Mouse (Mus musculus): Measurements from ENCODE around the gene Nmrk2.
"Not testable (repeated sequence)": the region's sequence is repeated elsewhere in the genome, so short reads cannot be mapped to it uniquely, and the experiment has no call there.

The Nmrk2 gene

GRCm38 (mm10) chr10:81189821-81190220, 12.0 kb downstream of the Nmrk2 start:
- no peak for ATAC-seq (ENCODE audit: insufficient number of reproducible peaks, low FRiP score, low TSS enrichment)

GRCm38 (mm10) chr10:81187161-81187560, 14.7 kb downstream of the Nmrk2 start:
- ATAC-seq (ENCODE audit: insufficient number of reproducible peaks, low FRiP score, low TSS enrichment) = no peak

GRCm38 (mm10) chr10:81184765-81185164, 17.1 kb downstream of the Nmrk2 start:
- ATAC-seq (ENCODE audit: insufficient number of reproducible peaks, low FRiP score, low TSS enrichment) = no peak

GRCm38 (mm10) chr10:81183805-81184204, 18.0 kb downstream of the Nmrk2 start, which contains the start of gene 4930442H23Rik:
TSS of gene 4930442H23Rik (minus strand) at chr10:81183849.
- no peak for ATAC-seq (ENCODE audit: insufficient number of reproducible peaks, low FRiP score, low TSS enrichment)

GRCm38 (mm10) chr10:81182336-81183333, 19.2 kb downstream of the Nmrk2 start, which contains the start of gene Dapk3:
TSS of gene Dapk3 (plus strand) at chr10:81183005.
- ATAC-seq (ENCODE audit: insufficient number of reproducible peaks, low FRiP score, low TSS enrichment) = peak; percentile 87

- not testable (repeated sequence) for ATAC-seq (ENCODE audit: insufficient number of reproducible peaks, low FRiP score, low TSS enrichment)
Observed at GRCm38 (mm10) chr10:81181860-81182259, 20.0 kb downstream of the Nmrk2 start.

- ATAC-seq (ENCODE audit: insufficient number of reproducible peaks, low FRiP score, low TSS enrichment) = no peak
Observed at GRCm38 (mm10) chr10:81180946-81181345, 20.9 kb downstream of the Nmrk2 start.

- no peak for ATAC-seq (ENCODE audit: insufficient number of reproducible peaks, low FRiP score, low TSS enrichment)
Observed at GRCm38 (mm10) chr10:81179451-81180342, 22.2 kb downstream of the Nmrk2 start.

- ATAC-seq (ENCODE audit: insufficient number of reproducible peaks, low FRiP score, low TSS enrichment) = no peak
Observed at GRCm38 (mm10) chr10:81178927-81179326, 22.9 kb downstream of the Nmrk2 start.

- ATAC-seq (ENCODE audit: insufficient number of reproducible peaks, low FRiP score, low TSS enrichment) = no peak
Observed at GRCm38 (mm10) chr10:81177958-81178712, 23.7 kb downstream of the Nmrk2 start.

GRCm38 (mm10) chr10:81177491-81177925, 24.3 kb downstream of the Nmrk2 start:
- no peak for ATAC-seq (ENCODE audit: insufficient number of reproducible peaks, low FRiP score, low TSS enrichment)

GRCm38 (mm10) chr10:81176466-81177271, 25.2 kb downstream of the Nmrk2 start, which contains the start of gene Eef2:
TSS of gene Eef2 (plus strand) at chr10:81176631.
- ATAC-seq (ENCODE audit: insufficient number of reproducible peaks, low FRiP score, low TSS enrichment) = peak; percentile 36

GRCm38 (mm10) chr10:81175936-81176465, 25.9 kb downstream of the Nmrk2 start:
- no peak for ATAC-seq (ENCODE audit: insufficient number of reproducible peaks, low FRiP score, low TSS enrichment)

GRCm38 (mm10) chr10:81175345-81175701, 26.5 kb downstream of the Nmrk2 start:
- not testable (repeated sequence) for ATAC-seq (ENCODE audit: insufficient number of reproducible peaks, low FRiP score, low TSS enrichment)

GRCm38 (mm10) chr10:81174617-81175344, 27.1 kb downstream of the Nmrk2 start:
- peak; percentile 21; the same call in 1 of the 2 replicates for ATAC-seq (ENCODE audit: insufficient number of reproducible peaks, low FRiP score, low TSS enrichment)

GRCm38 (mm10) chr10:81173132-81173531, 28.7 kb downstream of the Nmrk2 start:
- no peak for ATAC-seq (ENCODE audit: insufficient number of reproducible peaks, low FRiP score, low TSS enrichment)

- ATAC-seq (ENCODE audit: insufficient number of reproducible peaks, low FRiP score, low TSS enrichment) = not testable (repeated sequence)
Observed at GRCm38 (mm10) chr10:81169411-81169900, 32.4 kb downstream of the Nmrk2 start.
